Mouse (Mus musculus): ENCODE results near the gene Slc43a2. TPM values are rescaled to one million over a fixed set of nuclear protein-coding genes. Genes with fewer than 3 reads are reported as not detected.

Gene Slc43a2
- total and polyA plus RNA-seq, 3 experiments: 4.9 to 8.4 TPM; not detected in 1

DNA sequence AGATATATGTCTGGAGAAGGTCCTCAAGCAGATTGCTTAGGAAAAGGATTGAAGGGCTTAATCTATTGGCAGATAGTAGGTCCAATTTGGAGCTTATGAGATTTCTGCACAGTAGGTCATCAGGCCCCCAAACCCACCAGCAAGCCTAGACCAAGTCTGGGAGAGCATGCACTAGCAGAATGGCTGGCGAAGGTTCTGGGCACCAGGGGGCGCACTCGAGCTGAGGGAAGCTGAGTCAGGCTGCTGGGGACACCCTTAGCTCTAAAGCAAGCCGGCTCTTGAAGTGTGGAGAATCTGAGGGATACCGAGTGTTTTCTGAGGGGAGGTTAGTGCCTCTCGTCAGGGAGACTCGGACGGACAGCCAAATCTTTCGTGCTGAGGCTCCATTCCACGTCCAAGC lies 1.2 kb upstream of the Slc43a2 start (continued):
- TF ChIP-seq CHD1 (IDR thresholded peaks at IDR 0.05; ENCODE audit: low read depth, low read length): no peak
- TF ChIP-seq CTCF (IDR thresholded peaks at IDR 0.05 in 2 of 3, conservative IDR thresholded peaks at IDR 0.05 in 1 of 3; ENCODE audit: control insufficient read depth in 1 of 3, insufficient read depth in 1 of 3, low read depth in 2 of 3, low read length in 3 of 3, poor library complexity in 1 of 3, severe bottlenecking in 1 of 3): peak; percentile 90 to 99 (median 99)

DNA sequence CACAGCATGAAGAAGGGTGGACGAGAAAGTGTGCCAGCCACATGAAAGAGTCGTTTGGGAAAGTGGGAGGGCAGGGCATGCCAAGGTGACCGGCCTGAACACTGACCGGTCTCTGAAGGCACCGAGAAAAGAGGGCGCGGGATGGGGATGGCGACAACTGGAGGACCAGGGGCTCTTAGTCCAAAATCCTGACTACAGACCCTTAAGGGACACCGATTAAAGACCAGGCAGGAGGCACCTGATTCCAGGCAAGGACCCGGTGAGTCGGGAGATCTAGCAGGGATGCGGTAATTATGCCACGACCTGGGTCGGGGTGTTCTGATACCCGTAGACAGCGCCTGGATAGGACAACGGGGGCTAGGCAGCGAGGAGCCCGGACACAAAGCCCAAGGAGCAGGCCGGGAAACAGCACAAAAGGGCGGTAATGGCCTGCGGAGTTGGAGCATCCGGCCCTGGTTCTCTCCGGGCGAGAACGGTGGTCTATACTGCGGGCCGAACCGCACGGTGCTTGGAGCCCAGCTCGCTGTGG lies 585 bp upstream of the Slc43a2 start:
- H3K4me3 ChIP-seq (ENCODE audit: control insufficient read depth in 1 of 2, insufficient read depth in 1 of 2, low read depth in 2 of 2, low read length in 2 of 2): peak overlapping the region; percentile 79 to 82
- peaks cover 5 to 36% of the 10 kb centered on the region in 2 experiments for H3K4me1 ChIP-seq (ENCODE audit: control insufficient read depth in 1 of 2, insufficient read depth in 2 of 2, low read length in 2 of 2)
- TF ChIP-seq UBTF (IDR thresholded peaks at IDR 0.05; ENCODE audit: borderline replicate concordance, insufficient read depth, low read depth, low read length) (0 out of 2 replicates have a peak, but pooled peaks have one; percentile 13), JUND (IDR thresholded peaks at IDR 0.05; ENCODE audit: low read depth, low read length) (no peak)
- peaks cover 0 to 27% of the 10 kb centered on the region in 2 experiments; a peak in 2 of 4 replicates for H3K36me3 ChIP-seq (ENCODE audit: control insufficient read depth in 1 of 2, insufficient read depth in 2 of 2, low read length in 2 of 2)
- H3K27ac ChIP-seq (ENCODE audit: control insufficient read depth, low read depth, low read length): peak overlapping the region; percentile 35
- H3K9ac ChIP-seq (ENCODE audit: control insufficient read depth, low read depth, low read length, poor library complexity, severe bottlenecking): peak overlapping the region; percentile 84
- DNase-seq (ENCODE audit: low read depth, low spot score): no peak
- H3K79me2 ChIP-seq (ENCODE audit: control insufficient read depth, insufficient read depth, low read length, poor library complexity): peaks cover 10% of the 10 kb centered on the region
- no peaks in the 10 kb centered on the region for H3K27me3 ChIP-seq (ENCODE audit: control insufficient read depth in 1 of 2, insufficient read depth in 2 of 2, low read length in 2 of 2)
- no peaks in the 10 kb centered on the region for H3K9me3 ChIP-seq (replicated peaks; ENCODE audit: insufficient read depth, low read length)

DNA sequence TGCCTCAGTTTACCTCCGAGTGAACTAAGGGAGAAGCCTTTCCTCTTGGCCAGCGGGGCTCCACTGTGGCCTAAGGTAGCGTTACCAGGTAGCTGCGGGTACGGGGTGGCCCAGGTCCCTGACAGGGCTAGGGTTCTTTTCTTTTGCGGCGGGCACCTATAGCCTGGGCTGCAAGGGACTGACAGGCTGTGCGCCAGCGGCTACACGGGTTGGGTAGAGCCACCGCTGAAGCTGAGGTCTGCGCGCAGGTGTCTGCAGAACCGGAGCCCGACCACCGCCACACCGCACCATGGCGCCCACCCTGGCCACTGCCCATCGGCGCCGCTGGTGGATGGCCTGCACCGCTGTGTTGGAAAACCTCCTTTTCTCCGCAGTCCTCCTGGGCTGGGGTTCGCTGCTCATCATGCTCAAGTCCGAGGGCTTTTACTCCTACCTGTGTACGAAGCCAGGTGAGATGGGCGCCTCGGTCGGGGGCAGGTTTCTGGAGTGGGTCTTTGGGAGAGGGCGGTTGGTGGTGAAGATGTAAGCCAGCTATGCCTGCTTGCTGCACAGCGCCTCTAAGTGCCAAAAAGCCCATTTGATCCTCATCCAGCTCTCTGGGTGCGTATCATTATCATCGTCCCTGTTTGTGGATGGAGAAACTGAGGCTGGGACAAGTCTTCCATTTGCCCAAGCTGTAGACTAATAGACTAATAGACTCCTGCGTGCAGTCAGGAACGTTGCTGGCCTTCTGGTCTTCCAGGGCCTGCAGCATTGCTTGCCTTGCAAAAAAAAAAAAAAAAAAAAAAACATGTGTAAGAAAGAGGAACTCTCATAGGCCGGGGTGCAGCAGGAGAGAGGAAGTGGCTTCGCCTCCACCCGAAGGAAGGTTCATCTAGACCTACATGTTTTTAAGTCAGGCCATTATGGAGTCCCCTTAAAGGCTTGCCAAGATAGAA lies 1.1 kb downstream of the Slc43a2 start:
- peaks cover 5 to 36% of the 10 kb centered on the region in 2 experiments for H3K4me1 ChIP-seq (ENCODE audit: control insufficient read depth in 1 of 2, insufficient read depth in 2 of 2, low read length in 2 of 2)
- DNase-seq (ENCODE audit: low read depth, low spot score): peak; percentile 97
- no peaks in the 10 kb centered on the region for H3K27me3 ChIP-seq (ENCODE audit: control insufficient read depth in 1 of 2, insufficient read depth in 2 of 2, low read length in 2 of 2)
- peak overlapping the region; percentile 89 for H3K27ac ChIP-seq (ENCODE audit: control insufficient read depth, low read depth, low read length)
- no peaks in the 10 kb centered on the region for H3K9me3 ChIP-seq (replicated peaks; ENCODE audit: insufficient read depth, low read length)
- H3K36me3 ChIP-seq (ENCODE audit: control insufficient read depth in 1 of 2, insufficient read depth in 2 of 2, low read length in 2 of 2): peaks cover 0 to 27% of the 10 kb centered on the region in 2 experiments; a peak in 2 of 4 replicates
- H3K9ac ChIP-seq (ENCODE audit: control insufficient read depth, low read depth, low read length, poor library complexity, severe bottlenecking): peak overlapping the region; percentile 73
- H3K79me2 ChIP-seq (ENCODE audit: control insufficient read depth, insufficient read depth, low read length, poor library complexity): peaks cover 10% of the 10 kb centered on the region
- H3K4me3 ChIP-seq (ENCODE audit: control insufficient read depth in 1 of 2, insufficient read depth in 1 of 2, low read depth in 2 of 2, low read length in 2 of 2): peak overlapping the region; percentile 72 to 73
- no peak; the same call in 1 of the 2 replicates for TF ChIP-seq CHD1 (IDR thresholded peaks at IDR 0.05; ENCODE audit: low read depth, low read length)
- no peak for TF ChIP-seq SMC3 (IDR thresholded peaks at IDR 0.05; ENCODE audit: low read depth, low read length)
- peak; percentile 67; the same call in 1 of the 2 replicates for TF ChIP-seq TCF12 (IDR thresholded peaks at IDR 0.05; ENCODE audit: low read depth, low read length)
- TF ChIP-seq SIN3A (IDR thresholded peaks at IDR 0.05; ENCODE audit: low read length): peak; percentile 95
- TF ChIP-seq EP300 (IDR thresholded peaks at IDR 0.05; ENCODE audit: low read depth in 1 of 2, low read length in 2 of 2): peak in 1 of 2 experiments; percentile 8; a peak in 1 of 4 replicates
- no peak; the same call in 1 of the 2 replicates for TF ChIP-seq POLR2AphosphoS5 (IDR thresholded peaks at IDR 0.05; ENCODE audit: borderline replicate concordance, low read depth, low read length)
- TF ChIP-seq RAD21 (IDR thresholded peaks at IDR 0.05; ENCODE audit: low read depth, low read length): no peak
- TF ChIP-seq GABPA (IDR thresholded peaks at IDR 0.05; ENCODE audit: low read depth, low read length): no peak
- peak; percentile 14; the same call in 1 of the 2 replicates for TF ChIP-seq ZMIZ1 (IDR thresholded peaks at IDR 0.05; ENCODE audit: low read depth, low read length)
- TF ChIP-seq CHD2 (IDR thresholded peaks at IDR 0.05; ENCODE audit: low read length): no peak
- TF ChIP-seq USF2 (IDR thresholded peaks at IDR 0.05; ENCODE audit: borderline replicate concordance in 1 of 2, insufficient read depth in 1 of 2, low read depth in 1 of 2, low read length in 2 of 2): no peak
- TF ChIP-seq BHLHE40 (IDR thresholded peaks at IDR 0.05; ENCODE audit: borderline replicate concordance, low read depth, low read length): no peak
- TF ChIP-seq NELFE (IDR thresholded peaks at IDR 0.05; ENCODE audit: low read depth, low read length): peak; percentile 54
- peak; percentile 92 for TF ChIP-seq MXI1 (IDR thresholded peaks at IDR 0.05; ENCODE audit: low read depth, low read length)
- no peak for TF ChIP-seq USF1 (IDR thresholded peaks at IDR 0.05; ENCODE audit: low read depth, low read length)
- TF ChIP-seq JUND (IDR thresholded peaks at IDR 0.05; ENCODE audit: low read depth, low read length): no peak
- TF ChIP-seq RCOR1 (IDR thresholded peaks at IDR 0.05; ENCODE audit: low read depth, low read length): no peak
- peak; percentile 100 for TF ChIP-seq ZNF384 (IDR thresholded peaks at IDR 0.05; ENCODE audit: low read depth, low read length)
- TF ChIP-seq NRF1 (IDR thresholded peaks at IDR 0.05; ENCODE audit: insufficient read depth, low read depth, low read length, poor library complexity, severe bottlenecking): no peak
- TF ChIP-seq UBTF (IDR thresholded peaks at IDR 0.05; ENCODE audit: borderline replicate concordance, insufficient read depth, low read depth, low read length): peak; percentile 64; the same call in 1 of the 2 replicates
- no peak for TF ChIP-seq GATA1 (IDR thresholded peaks at IDR 0.05; ENCODE audit: low read depth, low read length)
- TF ChIP-seq MAFK (IDR thresholded peaks at IDR 0.05; ENCODE audit: borderline replicate concordance, low read depth, low read length): peak; percentile 91
- no peak for TF ChIP-seq MEF2A (IDR thresholded peaks at IDR 0.05; ENCODE audit: extremely low read depth, insufficient replicate concordance, low read depth, low read length, poor library complexity, severe bottlenecking)

Measured in MEL (cell line).